Mouse (Mus musculus): ENCODE measurements around the gene Zfp341. TPM values are rescaled to one million over a fixed set of nuclear protein-coding genes. Genes with fewer than 3 reads are reported as not detected.

Gene Zfp341
- 10 to 100 TPM in 1 of 4 experiments, 1 to 10 TPM in 3; 8.6 to 10.8 (median 9.3) TPM for total RNA-seq (2022)

- peak; percentile 82 to 89 for DNase-seq (ENCODE audit: low spot score in 2 of 2)
Measured at GRCm38 (mm10) chr2:154613118-154614115, at the start of gene Zfp341, which contains the start of gene 4930519P11Rik. TSS of gene Zfp341 (plus strand) at chr2:154613297. TSS of gene 4930519P11Rik (minus strand) at chr2:154613437.

DNA sequence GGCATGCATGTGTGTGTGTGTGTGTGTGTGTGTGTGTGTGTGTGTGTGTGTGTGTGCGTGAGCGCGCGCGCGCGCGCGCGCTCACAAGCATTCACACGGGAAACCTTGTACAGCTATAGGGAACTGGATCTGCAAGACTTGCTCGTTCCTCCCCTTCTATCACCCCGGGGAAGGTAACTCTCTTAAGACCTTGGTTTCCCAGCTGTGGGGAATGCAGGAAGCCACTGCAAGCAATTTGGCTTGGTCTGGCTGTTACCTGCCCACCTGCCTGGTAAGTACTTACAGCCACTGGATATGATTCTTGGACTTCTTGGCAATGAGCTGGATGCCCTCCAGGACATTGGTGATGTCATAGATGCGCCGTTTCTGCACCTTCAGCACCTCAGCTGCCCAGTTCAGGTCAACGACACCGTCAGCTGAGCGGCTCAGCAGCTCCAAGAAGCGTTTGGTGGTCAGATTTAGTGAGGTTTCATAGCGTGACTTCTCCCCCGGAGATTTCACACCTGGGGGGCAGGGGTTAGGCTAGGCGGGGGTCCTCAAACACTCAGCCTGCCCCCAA, 49.4 kb upstream of the Zfp341 start:
- no peak for DNase-seq (ENCODE audit: low spot score in 2 of 2)

DNA sequence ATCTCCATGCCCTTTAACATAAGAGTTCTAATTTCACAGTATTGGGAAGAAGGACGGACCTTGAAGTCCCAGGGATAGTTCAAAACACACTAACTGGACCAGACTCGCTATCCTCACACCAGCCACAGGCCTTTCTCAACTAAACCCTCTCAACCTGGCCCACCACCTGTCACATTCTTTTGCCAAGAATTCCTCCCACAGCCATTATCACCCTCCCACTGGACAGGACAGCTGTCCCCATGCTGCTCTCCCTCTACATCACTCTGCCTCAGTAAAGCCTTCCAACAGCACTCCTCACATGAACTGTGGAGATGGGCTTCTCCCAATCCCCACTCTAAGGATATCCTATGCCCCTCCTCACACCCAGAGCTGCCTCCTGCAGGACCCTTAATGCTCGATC, 47.5 kb upstream of the Zfp341 start:
- no peak for DNase-seq (ENCODE audit: low spot score in 2 of 2)

DNA sequence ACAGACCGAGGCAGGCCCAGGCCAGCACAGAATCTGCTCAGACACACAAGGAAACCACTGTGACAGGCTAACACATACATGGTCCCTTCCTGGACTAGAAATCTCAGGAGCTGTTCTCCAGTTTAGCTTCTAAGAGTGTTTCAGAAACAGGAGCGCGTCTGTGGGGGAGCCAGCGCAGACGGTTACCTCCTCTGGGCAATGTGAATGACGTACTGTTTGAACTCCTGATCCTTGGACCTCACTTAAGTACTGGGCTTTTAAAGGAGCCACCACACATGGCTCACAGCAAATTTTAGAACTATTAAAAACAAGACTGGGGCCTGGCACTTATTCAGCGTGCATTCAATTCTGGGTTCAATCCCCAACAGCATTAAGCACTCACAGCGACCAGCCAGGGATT, 46.5 kb upstream of the Zfp341 start:
- DNase-seq (ENCODE audit: low spot score in 2 of 2): no peak

GRCm38 (mm10) chr2:154567766-154568165, 45.3 kb upstream of the Zfp341 start:
- DNase-seq (ENCODE audit: low spot score in 2 of 2): no peak

DNA sequence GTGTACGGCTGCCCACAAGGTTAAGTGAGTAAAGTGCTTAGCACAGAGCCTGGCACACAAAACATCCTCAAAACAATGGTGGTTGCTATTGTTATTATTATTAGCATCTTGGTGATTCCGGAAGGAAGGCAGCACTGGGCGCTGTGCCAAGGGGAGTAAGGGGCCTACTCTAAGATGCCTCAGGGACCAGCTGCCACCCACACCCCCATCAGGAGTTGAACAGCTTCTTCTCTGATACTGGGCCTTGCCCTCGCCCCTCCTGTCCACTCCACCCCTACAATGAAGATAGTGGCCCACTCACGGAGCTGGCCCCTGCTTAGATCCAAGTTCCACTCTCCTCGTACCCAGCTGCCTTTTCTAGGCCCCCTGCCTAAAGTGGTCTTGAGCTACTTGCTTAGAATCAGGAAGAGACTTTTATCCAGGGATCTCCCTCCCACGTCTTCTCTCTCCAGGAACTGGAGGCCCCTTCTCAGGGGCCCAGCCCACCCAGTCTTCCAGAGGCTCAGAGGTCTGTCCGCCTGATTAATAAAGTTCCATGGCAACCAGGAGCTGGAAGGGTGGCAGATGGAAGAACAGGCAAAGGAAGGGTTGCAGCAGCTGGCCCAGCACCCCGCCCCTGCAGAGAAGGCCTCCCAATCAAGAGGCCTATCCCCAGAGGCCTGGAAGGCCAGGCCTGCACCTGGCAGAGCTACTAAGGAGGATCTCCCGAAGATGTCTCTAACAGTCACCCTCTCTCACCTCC, 44.6 kb upstream of the Zfp341 start:
- no peak for DNase-seq (ENCODE audit: low spot score in 2 of 2)

GRCm38 (mm10) chr2:154569071-154569748, 43.9 kb upstream of the Zfp341 start:
- peak in 1 of 2 experiments; percentile 40 for DNase-seq (ENCODE audit: low spot score in 2 of 2)

DNA sequence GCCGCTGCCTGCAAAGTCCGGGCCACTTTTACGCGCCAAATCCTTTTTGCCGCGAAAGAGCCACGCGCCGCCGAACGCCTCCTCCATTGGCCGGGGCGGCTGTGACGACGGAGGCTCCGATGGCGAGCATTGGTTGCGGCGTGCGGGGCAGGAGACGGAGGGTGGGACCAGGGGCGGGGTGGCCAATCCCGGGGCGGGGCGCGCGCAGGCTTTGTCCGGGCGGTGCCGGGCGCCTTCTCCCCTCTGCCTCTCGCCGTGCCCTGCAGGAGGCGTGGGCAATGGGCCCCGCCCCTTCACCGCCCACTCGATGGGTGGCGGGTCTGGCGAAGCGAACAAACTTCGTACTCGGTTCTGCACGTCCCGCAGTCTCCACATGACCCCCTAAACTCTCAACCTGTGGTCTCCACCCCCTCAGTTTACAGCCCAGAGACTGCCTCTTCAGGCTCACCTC, 43.2 kb upstream of the Zfp341 start, which contains the start of gene E2f1:
TSS of gene E2f1 (minus strand) at position 57 of the 451 bp plus-strand sequence.
- DNase-seq (ENCODE audit: low spot score in 2 of 2): peak; percentile 84 to 86

DNA sequence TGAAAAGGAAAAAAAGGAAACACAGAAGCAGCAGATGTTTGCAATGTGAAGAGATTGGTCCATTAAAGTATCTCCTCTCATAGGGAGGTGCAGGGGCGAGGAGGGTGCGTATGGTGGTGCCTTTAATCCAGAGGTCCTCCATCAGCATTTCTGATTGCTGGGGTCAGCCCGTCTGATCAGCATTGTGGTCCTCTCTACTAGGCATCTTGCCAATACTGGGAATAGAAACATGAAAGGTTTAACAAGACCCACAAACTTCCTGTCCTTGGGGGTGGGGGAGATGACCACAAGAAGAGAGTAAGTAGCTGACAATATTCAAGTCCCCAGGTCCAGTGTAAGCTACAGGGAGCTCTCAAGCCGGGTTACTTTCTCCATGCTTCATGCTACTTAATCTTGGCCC, 42.4 kb upstream of the Zfp341 start:
- no peak for DNase-seq (ENCODE audit: low spot score in 2 of 2)

- DNase-seq (ENCODE audit: low spot score in 2 of 2): no peak
Measured at GRCm38 (mm10) chr2:154571266-154571665, 41.8 kb upstream of the Zfp341 start.

DNA sequence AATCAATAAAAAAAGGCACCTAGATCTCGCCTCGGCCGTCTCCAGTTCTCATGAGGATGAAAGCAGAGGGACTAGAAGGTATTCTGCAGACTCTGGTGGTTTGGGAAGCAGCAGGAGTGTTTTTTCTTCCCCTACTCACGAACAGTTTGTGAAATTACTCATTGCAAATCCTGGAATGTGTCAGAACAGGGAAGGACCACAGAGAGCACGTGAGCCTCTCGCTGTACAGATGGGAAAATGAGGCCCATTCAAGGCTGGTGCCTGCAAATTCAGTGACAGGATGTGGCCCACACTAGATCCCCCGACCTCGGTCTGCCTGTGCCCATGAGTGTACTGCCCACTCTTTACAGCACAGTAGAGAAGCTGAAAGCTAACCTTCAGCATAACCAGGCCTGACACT, 41.1 kb upstream of the Zfp341 start:
- no peak for DNase-seq (ENCODE audit: low spot score in 2 of 2)

GRCm38 (mm10) chr2:154572996-154573395, 40.1 kb upstream of the Zfp341 start:
- DNase-seq (ENCODE audit: low spot score in 2 of 2): no peak

DNA sequence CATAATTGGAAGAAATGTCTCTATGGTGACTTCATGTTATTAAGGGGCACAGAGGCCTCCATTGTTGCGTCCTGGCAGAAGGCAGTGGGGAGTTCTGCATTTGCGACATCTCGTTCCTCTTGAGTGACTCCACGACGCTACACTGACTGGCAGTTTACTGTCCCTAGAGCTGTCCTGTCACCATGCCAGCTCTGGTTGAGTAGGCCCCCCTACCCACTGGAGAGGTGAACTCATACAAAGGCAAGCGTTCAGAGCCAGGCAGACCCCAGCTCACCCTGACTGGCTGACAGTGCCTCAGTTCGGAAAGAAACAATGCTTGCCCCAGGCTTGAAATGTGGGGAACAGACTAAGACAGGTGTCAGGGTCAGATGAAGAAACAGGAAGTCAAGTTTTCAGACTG, 38.8 kb upstream of the Zfp341 start:
- no peak for DNase-seq (ENCODE audit: low spot score in 2 of 2)

DNA sequence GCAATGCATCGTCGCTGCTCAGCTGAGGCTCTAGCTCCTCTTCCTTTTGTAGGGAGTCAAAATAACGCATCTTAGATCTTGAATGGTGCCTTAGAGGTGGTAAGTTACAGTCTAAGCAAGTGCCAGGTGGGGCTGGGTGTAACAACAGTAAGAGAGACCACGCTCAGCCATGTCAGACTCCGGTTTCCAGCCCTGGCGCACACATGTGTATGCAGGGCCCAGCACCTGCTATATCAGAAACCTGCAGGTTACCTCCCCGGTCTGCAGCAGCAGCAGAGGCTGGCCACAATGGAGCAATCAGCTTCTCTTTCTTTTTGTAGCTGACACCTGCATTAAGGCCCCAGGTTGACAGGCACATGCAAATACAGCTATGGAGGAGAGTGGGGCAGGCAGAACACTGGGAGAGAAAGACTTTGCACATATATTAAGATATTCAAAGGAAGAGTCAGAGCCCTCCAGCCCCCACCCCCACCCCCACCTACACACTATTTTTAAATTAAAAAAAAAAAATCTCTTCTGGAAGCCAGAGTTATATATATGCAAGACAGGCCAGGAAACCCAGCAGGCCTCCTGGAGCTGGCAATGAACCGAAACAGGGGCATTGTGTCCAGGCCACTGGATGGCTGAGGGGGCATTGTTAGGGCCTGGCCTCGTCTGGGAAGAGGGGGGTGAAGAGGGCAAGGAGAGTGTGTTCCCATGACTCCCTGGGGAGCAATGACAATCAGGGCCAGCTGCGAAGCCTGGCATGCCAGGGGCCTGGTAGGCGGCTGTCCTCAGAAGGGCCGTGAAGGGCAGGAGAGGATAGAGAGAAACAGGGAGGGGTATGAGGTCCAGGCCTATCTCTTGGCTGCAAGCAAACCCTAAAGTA, 36.0 kb upstream of the Zfp341 start:
- no peak for DNase-seq (ENCODE audit: low spot score in 2 of 2)

- no peak for DNase-seq (ENCODE audit: low spot score in 2 of 2)
Measured at GRCm38 (mm10) chr2:154577744-154578067, 35.4 kb upstream of the Zfp341 start.

DNA sequence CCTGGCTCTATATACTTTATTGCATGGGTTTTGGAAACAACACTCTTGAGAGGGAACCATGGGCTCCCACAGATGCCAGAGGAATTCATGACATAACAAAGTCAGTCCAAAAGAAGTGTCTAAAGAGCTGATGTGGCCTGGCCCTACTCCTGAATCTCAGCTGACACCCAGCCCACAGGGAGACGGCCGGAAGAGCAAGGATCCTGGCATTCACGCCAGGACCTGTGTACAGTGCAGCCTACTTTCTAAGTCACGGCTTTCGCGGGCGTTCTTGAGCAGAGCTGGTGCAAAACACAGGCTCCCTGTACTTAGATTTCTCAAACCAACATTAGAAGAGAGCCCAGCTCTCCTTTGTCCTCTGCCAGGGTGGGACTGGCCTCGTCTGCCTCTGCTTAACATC, 32.5 kb upstream of the Zfp341 start:
- no peak for DNase-seq (ENCODE audit: low spot score in 2 of 2)

DNA sequence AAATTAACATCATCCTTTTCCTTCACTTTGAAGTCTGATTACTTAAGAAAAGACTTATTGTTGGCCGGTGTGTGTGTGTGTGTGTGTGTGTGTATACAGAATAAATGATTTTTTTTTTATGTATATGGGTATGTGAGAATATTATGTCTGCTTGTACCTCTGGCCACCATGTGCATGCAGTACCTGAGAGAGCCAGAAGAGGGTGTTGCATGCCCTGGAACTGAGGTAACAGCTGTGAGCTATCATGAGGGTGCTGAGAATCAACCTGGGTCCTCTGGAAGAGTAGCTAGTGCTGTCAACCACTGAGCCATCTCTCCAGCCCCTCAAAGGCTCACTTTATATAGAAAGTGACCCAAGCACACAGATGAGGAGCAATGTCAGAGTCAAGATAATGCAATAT, 31.7 kb upstream of the Zfp341 start:
- no peak for DNase-seq (ENCODE audit: low spot score in 2 of 2)

- peak; percentile 93 to 94 for DNase-seq (ENCODE audit: low spot score in 2 of 2)
Measured at GRCm38 (mm10) chr2:154583906-154584872, 28.9 kb upstream of the Zfp341 start.

All from layer of hippocampus, adult 8-10 months (tissue).